ENCODE assay signal across 10 mouse cellular contexts in genomic region chr12:100422286-100422820, GRCm38 (mm10).
DNase-seq lines count a peak whose midpoint lies in the region; ATAC-seq lines count a peak whose summit lies in the region.
"Had no signal": no experiment of that assay in that cellular context is flagged by ENCODE, and none has a peak within 500 bp of the region (broad histone marks: within the 10 kb centered on the region; RNA-seq: fewer than 3 reads in every experiment).

No protein-coding gene starts in this region.

- no peaks in the 10 kb centered on the region for H3K27me3 ChIP-seq in heart, embryonic 16.5 days (ENCODE audit: control insufficient read depth, insufficient read depth, low read length)
- H3K27me3 ChIP-seq in heart, embryonic 11.5 days (ENCODE audit: control insufficient read depth, insufficient read depth, low read length): no peaks in the 10 kb centered on the region
- no peaks in the 10 kb centered on the region for H3K27me3 ChIP-seq in kidney, embryonic 16.5 days (ENCODE audit: insufficient read depth, low read length)
- H3K27me3 ChIP-seq: midbrain, embryonic 13.5 days had no signal

- H3K27ac ChIP-seq in heart, embryonic 16.5 days (ENCODE audit: low read length): no peak overlapping the region
- H3K27ac ChIP-seq in heart, embryonic 11.5 days (ENCODE audit: low read depth, low read length): no peak overlapping the region
- no peak overlapping the region for H3K27ac ChIP-seq in kidney, embryonic 16.5 days (ENCODE audit: low read length)

- H3K36me3 ChIP-seq in heart, embryonic 16.5 days (ENCODE audit: control insufficient read depth, insufficient read depth): 0 out of 2 replicates have a peak, but pooled peaks cover 2% of the 10 kb centered on the region
- H3K36me3 ChIP-seq in heart, embryonic 11.5 days (ENCODE audit: control insufficient read depth, insufficient read depth, low read length): no peaks in the 10 kb centered on the region
- no peaks in the 10 kb centered on the region for H3K36me3 ChIP-seq in kidney, embryonic 16.5 days (ENCODE audit: insufficient read depth, low read length)
- H3K36me3 ChIP-seq: midbrain, embryonic 13.5 days had no signal

- peak; percentile 13 for DNase-seq in A20 (ENCODE audit: low read depth, low spot score)
- DNase-seq in cerebellum, adult 8-10 months: peak; percentile 30
- DNase-seq in thymus, postnatal 0 days (ENCODE audit: low spot score): no peak
- DNase-seq in layer of hippocampus, adult 9-10 months (ENCODE audit: low spot score): no peak
- DNase-seq: thymus, adult 18-20 months had no signal

- H3K9ac ChIP-seq in heart, embryonic 16.5 days (ENCODE audit: low read length): no peak overlapping the region
- no peak overlapping the region for H3K9ac ChIP-seq in heart, embryonic 11.5 days (ENCODE audit: low read depth, low read length)
- H3K9ac ChIP-seq in kidney, embryonic 16.5 days (replicated peaks; ENCODE audit: low read length): no peak overlapping the region
- H3K9ac ChIP-seq: midbrain, embryonic 13.5 days had no signal

- H3K4me1 ChIP-seq in heart, embryonic 16.5 days (ENCODE audit: control insufficient read depth, insufficient read depth, low read length): peaks cover 29% of the 10 kb centered on the region
- H3K4me1 ChIP-seq in heart, embryonic 11.5 days (ENCODE audit: control insufficient read depth, insufficient read depth, low read length): peaks cover 10% of the 10 kb centered on the region
- peaks cover 6% of the 10 kb centered on the region; the same call in 1 of the 2 replicates for H3K4me1 ChIP-seq in kidney, embryonic 16.5 days (ENCODE audit: insufficient read depth, low read length)

- H3K4me3 ChIP-seq in heart, embryonic 16.5 days (ENCODE audit: low read length): no peak overlapping the region
- H3K4me3 ChIP-seq in heart, embryonic 11.5 days (ENCODE audit: low read depth, low read length): no peak overlapping the region
- H3K4me3 ChIP-seq in kidney, embryonic 16.5 days (ENCODE audit: low read length): no peak overlapping the region
- H3K4me3 ChIP-seq: midbrain, embryonic 13.5 days had no signal

- H3K4me2 ChIP-seq in heart, embryonic 16.5 days (ENCODE audit: low read depth, low read length): no peak overlapping the region
- no peak overlapping the region for H3K4me2 ChIP-seq in heart, embryonic 11.5 days
- no peak overlapping the region for H3K4me2 ChIP-seq in kidney, embryonic 16.5 days (replicated peaks; ENCODE audit: low read depth, low read length)
- H3K4me2 ChIP-seq: midbrain, embryonic 13.5 days had no signal

- WGBS in heart, embryonic 16.5 days: 40% methylated on average over 6 of the region's 6 CpGs
- 69% methylated on average over 6 of the region's 6 CpGs for WGBS in heart, embryonic 11.5 days (ENCODE audit: insufficient replicate concordance)
- WGBS in kidney, embryonic 16.5 days: 57% methylated on average over 6 of the region's 6 CpGs

- H3K9me3 ChIP-seq in heart, embryonic 16.5 days (replicated peaks; ENCODE audit: control insufficient read depth, low read length): no peaks in the 10 kb centered on the region
- H3K9me3 ChIP-seq in heart, embryonic 11.5 days (replicated peaks; ENCODE audit: control insufficient read depth, low read length): no peaks in the 10 kb centered on the region
- H3K9me3 ChIP-seq in kidney, embryonic 16.5 days (ENCODE audit: low read length): no peaks in the 10 kb centered on the region
- H3K9me3 ChIP-seq: midbrain, embryonic 13.5 days had no signal

- ATAC-seq in heart, embryonic 16.5 days (replicated peaks; ENCODE audit: extremely low read depth, insufficient read depth, low FRiP score): 0 out of 2 replicates have a peak, but pooled peaks have one; percentile 17
- ATAC-seq in heart, embryonic 11.5 days (replicated peaks; ENCODE audit: insufficient number of reproducible peaks, low FRiP score, low TSS enrichment): no peak
- ATAC-seq in kidney, embryonic 16.5 days (ENCODE audit: low FRiP score, low TSS enrichment): peak; percentile 79
- ATAC-seq in inflammation-experienced regulatory T-cells, adult 6 months: no peak

Comparison
In these comparisons a context has a peak if more than half of its experiments do, and no peak if none do; other contexts are left out.
1. ATAC-seq: peak in heart, embryonic 16.5 days (single experiment) and kidney, embryonic 16.5 days (single experiment); none in heart, embryonic 11.5 days (single experiment) and inflammation-experienced regulatory T-cells, adult 6 months (single experiment).
2. DNase-seq: peak in A20 (single experiment) and cerebellum, adult 8-10 months (single experiment); none in thymus, postnatal 0 days (single experiment) and layer of hippocampus, adult 9-10 months (single experiment).